Mouse (Mus musculus): ENCODE measurements around the gene Myh9.

DNA sequence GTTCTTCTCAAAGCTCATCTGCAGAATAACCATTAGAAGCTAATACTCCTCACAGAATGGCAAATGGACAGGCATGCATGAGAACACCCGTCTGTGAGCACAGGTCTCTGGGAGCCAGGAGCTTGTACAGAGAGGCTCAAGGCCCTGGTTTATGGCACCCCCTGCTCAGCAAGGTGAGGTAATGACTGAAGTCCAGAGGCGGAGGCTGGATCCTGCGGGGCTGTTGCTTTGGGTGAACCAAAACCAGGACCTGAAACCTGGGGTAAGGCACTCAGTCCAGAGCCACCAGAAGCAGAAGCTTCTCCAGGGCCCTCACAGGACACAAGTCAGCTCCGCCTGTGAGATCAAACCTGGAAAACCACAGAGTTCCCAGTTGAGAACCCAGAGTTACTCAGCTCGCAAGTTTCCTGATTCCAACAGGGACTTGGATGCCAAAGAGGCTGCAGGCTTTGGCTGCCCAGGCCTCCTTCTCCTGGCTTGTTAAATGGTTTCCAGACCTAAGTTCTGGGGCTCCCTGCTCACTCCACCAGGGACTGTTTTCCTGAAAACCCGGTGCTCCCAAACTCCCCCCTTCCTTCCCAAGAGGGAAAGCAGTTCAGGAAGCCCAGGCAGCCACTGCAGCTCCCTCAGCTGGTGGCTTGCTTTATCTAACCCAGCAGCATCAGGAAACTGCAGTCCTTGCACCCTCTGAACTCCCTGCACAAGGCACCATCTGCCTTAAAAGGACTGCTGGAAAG is 28.2 kb downstream of the Myh9 start:
- TF ChIP-seq POLR2A (IDR thresholded peaks at IDR 0.05; ENCODE audit: low read depth, low read length) (no peak), CTCF (conservative IDR thresholded peaks at IDR 0.05; ENCODE audit: insufficient read depth, insufficient read length, low read depth, low read length) (peak; percentile 43)
